Mouse (Mus musculus) brain, adult 2 months (tissue): Measurements from ENCODE around the gene Naa50.

Source experiments
- DNase-seq: peaks from one replicate; pipeline ENCODE4 v3.0.0; 2011; ENCODE audit warnings: low read depth, low spot score

Gene Naa50

DNA sequence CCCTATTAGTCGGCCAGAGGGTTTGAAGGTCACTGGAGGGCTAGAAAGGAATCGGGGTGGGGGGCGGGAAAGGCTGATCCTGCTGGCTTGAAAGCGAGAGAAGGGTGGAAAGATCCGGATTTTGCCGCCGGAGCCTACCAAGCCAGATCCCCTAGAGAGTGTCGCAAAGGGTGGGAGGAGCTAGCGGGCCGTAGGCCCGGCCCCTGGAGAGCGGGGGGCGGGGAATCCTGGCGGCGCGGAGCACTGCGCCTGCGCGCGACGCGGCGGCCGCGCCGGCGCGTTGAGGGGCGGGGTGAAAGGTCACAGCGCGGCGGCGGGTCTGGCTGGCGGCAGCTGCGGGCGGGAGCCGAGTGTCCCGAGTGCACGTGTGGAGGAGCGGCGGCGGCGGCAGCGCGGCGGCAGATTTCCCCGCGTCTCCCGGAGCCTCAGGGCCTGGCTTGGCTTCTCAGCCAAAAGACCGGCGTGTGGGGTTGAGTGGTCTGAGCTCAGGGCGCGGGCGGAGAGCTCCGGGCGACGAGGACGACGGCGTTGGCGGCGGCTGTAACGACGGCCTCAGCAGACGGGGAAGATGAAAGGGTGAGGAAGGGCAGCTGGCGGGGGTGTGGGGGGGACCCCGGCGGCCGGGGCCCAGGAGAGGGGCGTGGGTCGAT is at the start of gene Naa50, which contains the start of gene Atp6v1a:
Naa50 (plus strand) TSS at position 295 of the 650 bp plus-strand sequence.
Atp6v1a (minus strand) TSS at position 170 of the 650 bp plus-strand sequence.
- DNase-seq, result peak; percentile 95

DNA sequence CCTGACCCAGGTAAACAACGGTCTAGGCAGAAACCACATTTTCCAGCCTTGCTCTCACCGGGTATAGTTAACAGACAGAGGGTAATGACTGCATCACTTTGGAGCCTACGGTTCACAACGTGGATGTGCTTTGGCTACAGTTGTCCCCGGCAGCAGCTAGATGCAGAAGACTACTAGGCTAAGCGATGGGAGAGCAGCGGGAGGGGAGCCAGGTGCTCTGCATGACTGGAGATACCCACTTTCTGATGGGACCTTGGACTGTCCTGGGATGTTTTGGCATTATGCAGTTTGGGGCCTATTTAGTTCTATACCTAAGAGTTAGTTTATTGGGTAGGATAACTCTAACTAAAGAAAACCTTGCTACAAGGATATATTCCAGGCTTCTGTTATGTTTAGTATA is 40.3 kb upstream of the Naa50 start:
- DNase-seq, result no peak

DNA sequence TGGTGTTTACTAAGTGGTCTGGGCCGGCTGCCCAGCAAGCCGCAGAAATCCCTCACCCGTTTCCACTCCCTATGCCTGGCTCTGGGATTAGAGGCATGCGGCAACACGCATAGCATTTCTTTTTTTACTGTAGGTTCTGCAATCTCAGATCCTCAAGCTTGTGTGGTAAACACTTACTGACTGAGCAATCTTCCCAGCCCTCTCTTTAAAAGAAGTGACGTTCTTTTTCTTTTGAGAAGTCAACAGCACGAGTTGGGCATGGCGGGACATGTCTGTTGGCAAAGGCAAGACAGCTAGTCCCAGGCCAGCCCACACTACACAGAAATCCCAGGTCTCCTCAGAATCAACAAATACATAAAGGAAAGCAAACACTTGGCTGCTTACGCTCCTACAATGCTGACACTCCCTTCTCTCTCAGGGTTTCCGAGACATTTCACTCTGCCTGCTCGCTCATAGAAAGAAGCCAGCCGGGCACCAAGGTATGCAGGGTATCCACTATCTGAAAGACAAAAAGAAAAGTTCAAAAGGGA is 38.4 kb upstream of the Naa50 start:
- DNase-seq, result no peak

DNA sequence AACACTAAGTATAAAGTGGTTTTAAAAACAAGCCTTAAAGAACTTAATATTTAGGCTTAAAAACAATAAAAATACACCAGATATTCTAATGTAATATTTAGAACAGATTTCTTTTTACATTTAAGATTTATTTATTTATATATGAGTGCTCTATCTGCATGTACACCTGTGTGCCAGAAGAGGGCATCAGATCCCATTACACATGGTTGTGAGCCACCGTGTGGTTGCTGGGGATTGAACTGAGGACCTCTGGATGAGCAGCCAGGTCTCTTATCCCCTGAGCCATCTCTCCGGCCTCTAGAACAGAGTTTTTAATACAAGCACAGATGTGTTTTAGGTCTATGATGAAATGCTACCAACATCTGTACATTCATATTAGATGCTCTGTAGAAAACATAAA is 36.7 kb upstream of the Naa50 start:
- no peak for DNase-seq

DNA sequence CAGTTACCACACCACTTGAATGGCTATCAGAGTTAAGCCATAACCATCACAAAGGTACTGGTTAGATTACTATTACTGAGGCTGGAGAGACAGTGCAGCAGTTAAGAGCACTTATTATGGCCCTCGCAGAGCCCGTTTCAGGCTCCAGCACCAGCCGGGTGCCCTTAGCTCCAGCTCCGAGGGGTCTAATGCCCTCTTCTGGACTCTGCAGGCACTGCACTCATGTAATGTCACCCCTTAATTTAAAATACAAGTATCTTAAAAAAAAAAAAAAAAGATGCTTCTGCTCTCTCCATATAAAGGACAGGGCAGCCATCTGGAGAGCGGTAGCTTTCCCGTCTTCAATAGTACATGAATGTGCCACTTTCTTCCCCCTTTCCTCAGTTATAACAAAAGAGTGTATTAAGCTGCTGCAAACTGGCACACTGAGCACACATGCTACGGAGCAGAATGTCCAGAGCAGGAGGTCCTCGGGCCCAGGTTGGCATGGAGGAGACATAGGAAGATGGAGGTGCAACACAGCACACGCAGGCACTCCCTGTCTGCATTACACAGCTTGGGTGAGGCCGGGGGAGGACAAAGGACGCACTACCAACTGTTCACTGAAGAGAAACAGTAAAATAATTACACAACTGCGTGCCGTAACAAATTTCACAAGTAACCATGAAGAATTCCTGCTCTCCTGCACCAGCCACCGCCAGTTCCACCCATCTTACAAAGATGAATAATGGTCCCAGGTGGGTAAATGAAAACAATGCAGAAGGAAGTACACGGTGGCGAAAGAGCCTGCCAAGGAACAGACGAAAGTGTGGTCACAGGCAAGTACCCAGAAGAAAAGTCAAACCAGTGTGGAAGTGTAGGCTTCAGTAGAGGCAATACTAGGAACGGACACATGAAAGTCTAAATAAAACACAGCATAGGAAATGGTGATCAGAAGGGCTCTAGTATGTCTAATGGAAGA is 35.5 kb upstream of the Naa50 start:
- no peak for DNase-seq

DNA sequence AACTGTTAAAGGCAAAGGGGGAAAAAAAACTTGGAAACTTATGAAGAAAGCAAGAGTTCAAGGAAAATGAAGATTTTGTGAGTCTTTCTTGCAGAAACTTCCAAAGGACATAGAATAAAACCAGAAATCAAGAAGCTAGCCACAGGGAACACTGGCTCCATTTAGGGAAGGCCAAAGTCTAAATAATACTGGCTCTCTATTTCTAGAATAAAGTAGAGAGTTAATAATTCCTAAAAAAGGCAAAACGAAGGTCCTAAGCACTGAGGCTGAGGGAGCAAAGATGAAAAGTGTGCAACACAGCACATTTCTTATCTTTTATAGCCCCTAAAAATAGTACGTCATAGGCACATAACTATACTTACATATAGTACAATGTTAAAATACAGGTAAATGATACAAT is 34.4 kb upstream of the Naa50 start:
- DNase-seq, result no peak

DNA sequence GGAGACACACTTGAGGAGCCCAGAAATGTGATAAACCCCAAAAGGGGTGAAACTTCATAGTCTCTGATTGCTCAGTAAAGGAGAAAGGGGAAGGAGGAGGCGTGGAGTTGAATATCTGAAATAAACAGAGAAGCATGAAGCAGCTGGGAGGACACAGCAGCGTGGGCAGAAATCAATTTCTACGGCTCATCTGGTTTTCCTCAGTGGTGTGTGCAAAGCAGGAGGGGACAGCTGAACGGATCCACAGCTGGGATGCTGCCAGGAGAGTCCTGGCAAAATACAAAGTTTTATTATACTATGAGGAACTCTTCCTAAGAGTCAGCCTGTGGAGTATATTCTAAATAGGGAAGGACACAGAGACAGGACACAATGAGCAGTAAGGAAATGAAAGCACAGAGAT is 30.6 kb upstream of the Naa50 start:
- DNase-seq, result peak; percentile 60

DNA sequence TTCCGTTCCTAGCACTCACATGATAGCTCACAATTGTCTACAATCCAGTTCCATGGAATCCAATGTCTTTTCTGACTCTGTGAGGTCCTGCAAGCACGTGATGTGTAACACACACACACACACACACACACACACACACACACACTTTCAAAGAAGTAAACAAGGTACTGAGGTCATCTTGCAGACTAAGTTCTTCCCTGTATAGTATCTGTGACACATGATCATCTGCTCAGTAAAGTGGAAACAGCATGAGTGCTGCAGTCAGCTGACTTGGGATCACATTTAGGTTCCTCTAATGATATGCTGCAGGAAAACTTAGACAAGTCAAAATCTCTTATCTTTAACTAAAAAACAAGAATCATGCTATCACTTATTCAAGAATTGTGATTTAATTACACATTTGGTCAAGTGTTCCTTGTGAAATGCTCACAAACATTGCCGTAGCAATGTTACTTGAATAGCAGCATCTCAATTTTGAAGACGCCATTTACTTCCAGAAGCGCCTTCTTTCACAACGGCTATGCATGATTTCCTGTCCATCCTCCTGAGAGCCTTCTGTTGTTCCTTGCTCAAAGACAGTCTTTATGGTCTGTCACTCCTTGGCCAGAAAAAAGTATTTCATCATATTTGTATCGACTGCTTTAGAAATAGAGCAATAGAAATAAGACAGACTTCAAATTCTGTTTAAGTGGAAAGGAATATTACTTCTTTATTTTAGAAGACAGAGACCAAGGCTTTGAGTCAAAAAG is 19.7 kb upstream of the Naa50 start:
- peak; percentile 27 for DNase-seq

DNA sequence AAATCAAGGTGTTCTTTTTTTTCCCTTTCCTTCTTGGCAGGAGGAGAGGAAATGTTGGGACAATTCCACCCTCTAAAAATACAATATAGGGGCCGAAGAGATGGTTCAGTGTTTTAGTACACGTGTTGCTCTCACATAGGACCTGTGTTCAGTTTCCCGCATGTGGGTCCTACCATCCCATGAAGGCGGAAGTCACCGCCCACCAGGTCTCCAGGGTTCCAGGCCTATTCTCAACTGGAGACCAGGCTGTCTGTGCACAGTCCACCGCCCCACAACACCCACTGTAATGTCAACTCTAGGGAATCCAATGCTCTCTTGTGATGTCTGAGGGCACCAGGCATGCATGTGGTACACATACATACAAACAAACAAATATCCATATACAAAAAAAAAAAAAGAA is 17.5 kb upstream of the Naa50 start:
- DNase-seq, result no peak

DNA sequence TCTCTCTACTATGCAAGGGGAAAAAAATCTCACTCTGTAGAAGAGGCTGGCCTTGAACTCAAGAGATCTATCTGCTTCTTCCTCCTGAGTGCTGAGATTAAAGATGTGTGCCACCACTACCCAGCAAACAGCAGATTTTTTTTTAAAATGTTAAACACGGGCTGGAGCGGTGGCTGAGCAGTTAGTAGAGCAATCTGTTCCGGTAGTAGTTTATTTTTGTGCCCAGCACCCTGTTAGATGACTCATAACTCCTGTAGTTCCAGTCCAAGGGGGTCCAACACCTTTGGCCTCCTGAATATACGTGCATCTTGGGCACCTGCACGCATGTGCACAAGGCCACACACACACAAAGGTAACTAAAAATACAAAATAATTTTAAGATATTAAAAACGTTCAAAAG is 17.1 kb upstream of the Naa50 start:
- peak; percentile 81 for DNase-seq

DNA sequence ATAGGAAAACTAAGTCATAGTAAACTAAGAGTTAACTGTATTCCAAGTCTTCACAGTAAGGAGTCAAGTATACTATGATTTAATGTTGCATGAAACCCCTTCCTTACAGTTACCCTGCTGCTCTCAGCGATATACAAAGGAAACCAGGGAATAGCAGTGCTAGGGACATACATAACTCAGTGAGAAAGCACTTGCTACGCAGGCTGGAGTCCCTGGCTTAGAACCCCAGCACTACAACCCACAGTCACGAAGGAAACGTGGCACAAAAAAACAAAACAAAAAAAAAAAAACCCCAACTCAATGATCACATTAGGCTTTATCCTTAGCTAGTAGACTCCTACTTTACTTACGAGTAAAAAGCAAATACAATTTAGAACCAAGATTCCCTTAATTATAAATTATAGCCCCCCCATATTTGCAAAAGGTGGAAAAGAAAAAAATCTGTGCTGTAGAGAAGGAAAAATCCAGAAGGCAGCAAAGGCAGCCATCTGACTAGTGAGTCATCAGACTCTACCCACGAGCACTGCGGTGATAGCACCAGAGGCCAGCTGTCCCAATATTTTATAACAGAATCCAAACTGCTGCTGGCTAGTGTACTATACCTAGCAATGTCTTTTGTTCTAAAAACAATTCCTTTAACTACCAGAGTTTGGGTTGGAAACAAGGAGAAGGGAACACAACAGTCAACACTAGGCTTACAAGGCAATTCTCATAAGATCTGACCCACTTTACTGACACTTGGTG is 16.5 kb upstream of the Naa50 start:
- peak; percentile 96 for DNase-seq

DNA sequence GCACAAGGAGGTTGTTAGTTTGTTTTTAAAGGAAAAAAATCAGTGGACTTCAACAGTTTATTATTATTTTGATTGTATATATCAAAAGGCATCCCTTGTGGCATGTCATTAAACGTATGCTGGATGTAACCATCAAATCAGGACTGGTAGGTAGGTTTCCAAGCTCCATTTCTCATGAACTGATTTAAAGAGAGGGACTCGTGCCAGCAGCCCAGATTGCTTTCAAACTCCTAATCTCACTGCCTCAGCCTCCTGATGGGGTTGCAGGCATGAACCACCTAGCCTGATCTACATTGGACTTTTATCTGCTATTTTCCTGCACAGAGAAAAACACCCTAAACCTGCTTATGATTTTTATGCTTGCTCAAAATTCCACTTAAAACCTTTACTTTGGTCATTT is 15.8 kb upstream of the Naa50 start:
- DNase-seq, result peak; percentile 88

DNA sequence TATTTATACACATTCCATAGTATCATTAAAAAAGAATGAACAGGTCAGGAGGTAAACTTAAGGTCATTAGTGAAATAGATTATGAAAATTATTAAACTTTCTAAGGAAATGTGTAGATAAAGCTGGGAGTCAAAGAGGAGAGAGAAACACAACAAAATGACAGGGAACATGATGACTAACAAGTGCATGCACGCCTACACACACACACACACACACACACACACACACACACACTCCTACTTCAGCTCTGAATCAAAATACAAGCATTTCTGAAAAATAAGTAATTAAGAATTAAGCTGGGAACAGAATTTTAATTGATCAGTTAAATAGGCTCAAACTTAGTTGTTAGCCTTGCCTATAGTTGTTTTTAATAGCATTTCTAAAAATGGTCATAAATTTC is 14.9 kb upstream of the Naa50 start:
- peak; percentile 33 for DNase-seq

DNA sequence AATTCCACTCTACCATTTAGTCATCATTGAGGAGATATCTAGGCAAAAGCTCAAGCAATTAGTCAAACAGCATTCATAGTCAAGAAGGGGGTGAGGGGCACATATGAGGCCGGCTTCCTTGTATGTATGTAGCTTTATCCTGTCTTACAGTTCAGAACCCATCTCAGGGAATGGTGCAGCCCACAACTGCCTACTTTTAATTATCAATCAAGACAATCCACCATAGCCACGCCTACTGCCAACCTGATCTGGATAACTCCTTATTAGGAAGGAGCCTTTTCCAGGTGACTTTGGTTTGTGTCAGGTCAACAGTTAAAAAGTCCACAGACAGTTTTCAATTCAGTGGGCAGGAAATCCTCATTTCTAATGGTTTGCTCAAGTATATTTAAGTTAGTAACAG is 14.2 kb upstream of the Naa50 start:
- no peak for DNase-seq

DNA sequence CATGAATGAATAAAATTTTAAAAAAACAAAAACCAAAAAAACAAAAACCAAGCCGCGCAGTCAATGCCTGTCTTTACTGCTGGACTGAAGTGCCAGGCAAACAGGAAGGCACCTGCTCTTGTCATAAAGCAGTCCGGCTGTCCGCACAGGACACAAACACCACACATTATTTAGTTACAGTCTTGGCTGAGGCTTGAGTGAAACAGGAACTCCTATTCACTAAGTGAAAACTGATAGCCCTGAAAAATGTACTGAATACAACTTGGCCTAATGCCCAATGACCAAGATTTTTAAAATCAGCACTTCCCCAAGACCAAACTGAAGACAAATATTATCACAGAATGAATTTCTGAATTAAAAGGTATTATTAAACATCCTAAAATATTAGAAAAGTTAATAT is 13.2 kb upstream of the Naa50 start:
- DNase-seq, result no peak

DNA sequence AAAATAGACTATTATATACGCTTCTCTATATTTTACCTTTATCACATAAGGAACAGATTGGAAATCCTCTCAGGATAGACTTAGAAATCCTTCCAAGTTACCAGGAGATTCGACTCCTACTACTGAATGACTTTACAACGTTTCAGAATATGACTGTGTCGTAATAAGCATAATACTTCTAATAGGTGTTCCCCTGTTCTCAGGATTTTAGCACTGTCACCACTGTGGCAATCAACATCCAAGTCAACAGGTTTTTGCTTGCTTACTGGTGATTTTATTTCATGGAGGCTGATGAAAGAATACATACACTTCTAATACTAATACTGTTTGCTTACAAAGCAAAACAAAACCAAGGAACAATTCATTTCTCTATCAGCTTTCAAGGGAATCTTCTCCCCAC is 7.3 kb upstream of the Naa50 start:
- DNase-seq, result no peak

DNA sequence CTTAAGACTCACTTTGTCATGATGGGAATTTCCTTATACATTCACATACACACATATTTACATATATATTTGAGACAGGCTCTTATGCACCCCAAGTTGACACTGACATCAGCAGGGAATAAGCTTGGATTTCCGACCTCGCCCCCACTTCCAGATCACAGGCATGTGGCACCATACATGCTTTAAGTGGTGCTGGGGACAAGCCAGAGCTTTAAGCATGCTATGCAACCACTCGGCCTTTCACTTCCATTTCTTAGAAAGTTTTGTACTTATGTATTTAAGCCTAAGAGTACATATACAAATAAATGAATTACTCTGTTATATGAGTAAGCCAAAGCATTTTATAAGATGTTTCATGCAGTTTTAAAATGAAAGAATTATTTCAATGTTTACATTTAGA is 6.4 kb upstream of the Naa50 start:
- no peak for DNase-seq

DNA sequence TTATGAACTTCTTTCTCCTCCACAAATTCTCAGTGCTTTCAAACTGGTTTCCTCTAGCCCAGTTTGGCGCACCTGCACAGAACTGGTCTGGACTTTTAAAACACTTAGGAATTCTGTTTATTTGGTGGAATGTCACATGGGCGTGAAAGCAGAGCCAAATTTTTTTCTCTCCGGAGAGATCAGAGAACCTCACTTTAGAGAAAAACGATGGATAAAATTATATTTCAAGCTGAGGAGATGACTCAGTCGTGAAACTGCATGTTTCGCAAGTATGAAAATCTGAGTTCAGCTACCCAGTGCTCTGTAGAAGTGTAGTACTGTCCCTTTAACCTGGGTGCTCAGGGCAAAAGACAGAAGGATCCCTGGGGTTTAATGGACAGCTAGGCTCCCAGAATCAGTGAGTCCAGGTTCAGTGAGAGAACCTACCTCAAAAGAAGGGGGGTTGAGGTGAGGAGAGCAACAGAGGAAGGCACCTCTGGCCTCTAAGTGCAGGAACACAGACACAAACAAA is 3.1 kb upstream of the Naa50 start:
- peak; percentile 43 for DNase-seq

DNA sequence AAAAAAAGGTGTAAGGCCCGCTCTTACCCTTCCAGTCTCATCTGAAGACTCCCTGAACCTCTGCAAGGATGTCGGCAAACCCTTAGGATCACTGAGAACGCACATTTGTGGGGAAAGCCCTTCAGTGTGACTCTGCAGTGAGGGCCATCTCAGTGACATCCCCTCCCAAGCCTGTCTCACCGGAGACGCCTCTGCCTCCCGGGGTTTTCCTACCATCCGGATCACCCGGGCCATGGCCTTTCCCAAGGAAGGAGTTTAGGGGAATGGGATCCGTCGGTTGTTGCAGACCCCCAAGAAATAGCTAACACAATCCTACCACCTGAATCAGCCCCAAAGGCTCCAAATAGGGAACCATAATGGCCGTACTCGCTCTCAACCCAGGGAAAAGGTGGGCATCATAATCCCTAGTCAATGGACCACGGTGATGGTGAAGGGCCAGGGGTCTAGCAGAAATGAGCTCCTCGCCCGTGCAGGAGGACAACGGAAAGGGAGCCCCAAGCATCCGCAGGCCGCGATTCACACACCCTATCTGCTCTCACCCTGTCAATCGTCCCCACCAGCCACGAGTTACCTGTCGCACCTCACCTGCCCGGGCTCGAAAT is 1.2 kb upstream of the Naa50 start:
- DNase-seq, result peak; percentile 32

DNA sequence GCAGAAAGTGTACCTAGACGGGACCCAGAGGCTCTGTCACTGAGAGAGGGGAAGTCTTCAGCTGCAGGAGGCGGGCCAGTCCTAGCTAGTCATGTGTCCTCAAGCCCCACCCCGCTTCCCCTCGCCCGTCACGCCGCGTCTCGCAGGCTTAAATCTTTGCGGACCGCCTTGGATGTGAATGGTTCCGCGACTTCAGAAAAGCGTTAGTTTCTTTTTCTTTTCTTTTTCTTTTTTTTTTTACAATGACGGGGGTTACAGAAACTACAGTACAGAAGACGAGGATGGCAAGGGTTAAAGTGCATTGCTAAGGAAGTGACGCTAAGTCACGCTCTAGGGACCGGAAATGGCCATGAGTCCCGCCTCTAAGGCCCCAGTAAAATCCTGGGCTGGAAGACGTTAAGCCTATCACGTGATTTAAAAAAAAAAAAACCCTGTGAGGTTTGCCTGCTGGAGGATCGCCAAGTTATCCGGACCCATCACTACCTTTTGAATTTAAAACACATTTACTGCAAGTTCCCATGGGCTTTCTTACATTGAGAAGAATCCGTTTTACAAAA is 573 bp upstream of the Naa50 start:
- DNase-seq, result peak; percentile 98
